Mouse (Mus musculus) MEL (cell line): ENCODE results near the gene Tle3.

Experiments used
- CTCF ChIP-seq, 3 experiments: IDR thresholded peaks in 2 of 3; conservative IDR thresholded peaks in 1 of 3; 2 replicates each; pipeline ENCODE4 v1.5.1; 2011 to 2012; ENCODE audit warnings: low read length in 3 of 3, low read depth in 2 of 3, mild to moderate bottlenecking in 2 of 3, improper control_type of control experiment in 1 of 3, inconsistent platforms in 1 of 3, mixed read lengths in 1 of 3, moderate library complexity in 1 of 3; ENCODE audit not compliant: control insufficient read depth in 1 of 3, insufficient read depth in 1 of 3, poor library complexity in 1 of 3, severe bottlenecking in 1 of 3
- GATA1 ChIP-seq: IDR thresholded peaks from 2 replicates; pipeline ENCODE4 v1.6.1; 2011; ENCODE audit warnings: low read depth, low read length, improper control_type of control experiment
- NRF1 ChIP-seq: IDR thresholded peaks from 2 replicates; pipeline ENCODE4 v1.6.1; 2014; ENCODE audit warnings: low read depth, mild to moderate bottlenecking, inconsistent platforms, low read length, improper control_type of control experiment, moderate library complexity; ENCODE audit not compliant: poor library complexity, insufficient read depth, severe bottlenecking
- USF1 ChIP-seq: IDR thresholded peaks from 2 replicates; pipeline ENCODE4 v1.6.1; 2014; ENCODE audit warnings: low read depth, mild to moderate bottlenecking, inconsistent platforms, low read length, improper control_type of control experiment, moderate library complexity

- TF ChIP-seq CTCF (IDR thresholded peaks at IDR 0.05 in 2 of 3, conservative IDR thresholded peaks at IDR 0.05 in 1 of 3; ENCODE audit: control insufficient read depth in 1 of 3, insufficient read depth in 1 of 3, low read depth in 2 of 3, low read length in 3 of 3, poor library complexity in 1 of 3, severe bottlenecking in 1 of 3) (no peak), GATA1 (no peak), NRF1 (no peak), USF1 (no peak)
Observed at GRCm38 (mm10) chr9:61401664-61402063, 29.5 kb downstream of the Tle3 start.
